Mouse (Mus musculus) forebrain, embryonic 10.5 days (tissue): ENCODE results near the gene Abtb2. TPM values are rescaled to one million over a fixed set of nuclear protein-coding genes. Genes with fewer than 3 reads are reported as not detected.
A peak's percentile ranks its signal among the peaks of the same experiment; 100 is the strongest.
"Not testable (repeated sequence)": the region's sequence is repeated elsewhere in the genome, so short reads cannot be mapped to it uniquely, and the experiment has no call there.

Experiments
- DNase-seq: peaks from one replicate; pipeline ENCODE4 v3.0.0-alpha.2; 2017; ENCODE audit warnings: low spot score; ENCODE audit errors: extremely low spot score
- H3K27ac ChIP-seq: fragments of 300-500 bp; sonication (generic); 2 replicates; pipeline ENCODE4 v1.5.1; 2016; ENCODE audit warnings: mild to moderate bottlenecking
- H3K27me3 ChIP-seq: fragments of 300-500 bp; sonication (generic); 2 replicates; pipeline ENCODE4 v1.6.1; 2016; ENCODE audit warnings: mild to moderate bottlenecking; ENCODE audit not compliant: poor library complexity, severe bottlenecking
- H3K36me3 ChIP-seq: fragments of 300-500 bp; sonication (generic); replicated peaks from 2 replicates; pipeline ENCODE4 v1.6.1; 2016; ENCODE audit warnings: mild to moderate bottlenecking, moderate library complexity
- H3K4me1 ChIP-seq: fragments of 300-500 bp; sonication (generic); 2 replicates; pipeline ENCODE4 v1.6.1; 2016
- H3K4me3 ChIP-seq: fragments of 300-500 bp; sonication (generic); 2 replicates; pipeline ENCODE4 v1.5.1; 2016; ENCODE audit warnings: mild to moderate bottlenecking, moderate library complexity
- H3K9me3 ChIP-seq: fragments of 300-500 bp; sonication (generic); 2 replicates; pipeline ENCODE4 v1.6.1; 2016; ENCODE audit warnings: mild to moderate bottlenecking, moderate library complexity
- WGBS: fragments of 180-500 bp; shearing (Covaris S2); methylation state at CpG from one replicate; pipeline ENCODE4 v1.1.7; 2016; 5-methylcytosine and 5-hydroxymethylcytosine counted together
- polyA plus RNA-seq: library from polyadenylated mRNA; unstranded; fragments of >200 nt; fragmentation: Nextera tagmentation; extraction: Ambion mirVana; gene quantifications from 2 replicates; pipeline ENCODE4 v1.2.1, GENCODE M21; 2016

Gene Abtb2
- 11.5 and 12.9 TPM in 2 replicates for polyA plus RNA-seq

DNA sequence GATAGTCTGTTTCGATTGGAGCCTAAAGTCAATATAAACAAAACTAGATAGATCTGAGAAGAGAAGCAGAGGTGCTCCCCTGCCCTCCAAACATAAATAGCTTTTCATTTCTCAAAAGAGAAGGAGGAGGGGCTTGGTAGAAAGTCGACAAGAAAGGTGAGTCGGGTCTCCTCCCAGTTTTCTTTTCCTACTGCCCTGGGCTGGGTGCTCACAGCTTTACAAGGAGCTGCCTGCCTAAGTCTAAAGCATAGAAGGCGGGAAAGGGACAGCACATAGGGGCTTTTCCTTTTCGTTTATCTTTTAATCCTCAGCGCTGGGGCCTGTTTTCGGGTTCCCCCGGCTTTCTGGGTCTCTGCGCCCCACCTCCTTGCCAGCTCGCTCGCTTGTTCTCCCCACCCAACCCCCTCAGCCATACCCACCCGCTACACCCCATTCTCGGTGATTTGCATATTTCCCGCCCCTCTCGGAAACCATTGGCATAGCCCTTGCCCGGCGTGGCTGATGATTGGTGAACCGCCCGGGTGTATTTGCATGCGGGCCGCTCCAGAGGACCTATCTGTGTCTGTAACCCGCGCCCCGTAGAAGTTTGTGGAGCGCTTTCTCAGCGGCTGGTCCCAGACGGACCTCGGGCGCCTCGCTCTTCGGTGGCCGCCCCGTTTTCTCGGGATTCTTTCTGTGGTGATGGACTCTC is at the start of gene Abtb2:
Gene Abtb2 (plus strand): TSS at position 579 of the 691 bp plus-strand sequence.
- DNase-seq = peak; percentile 95
- peak within 1 kb of the TSS; percentile 86 for H3K27ac ChIP-seq
- WGBS = under 1% methylated on average over 34 of the region's 34 CpGs
- no peaks in the 10 kb centered on the region for H3K36me3 ChIP-seq
- peak within 1 kb of the TSS; percentile 75 for H3K4me3 ChIP-seq
- H3K9me3 ChIP-seq = no peaks in the 10 kb centered on the region
- peaks cover 62% of the 10 kb centered on the region for H3K27me3 ChIP-seq
- H3K4me1 ChIP-seq = peaks cover 59% of the 10 kb centered on the region

- 80% methylated on average over 1 of the region's 1 CpGs for WGBS
Measured at GRCm38 (mm10) chr2:103516472-103516871, 49.6 kb upstream of the Abtb2 start.

DNA sequence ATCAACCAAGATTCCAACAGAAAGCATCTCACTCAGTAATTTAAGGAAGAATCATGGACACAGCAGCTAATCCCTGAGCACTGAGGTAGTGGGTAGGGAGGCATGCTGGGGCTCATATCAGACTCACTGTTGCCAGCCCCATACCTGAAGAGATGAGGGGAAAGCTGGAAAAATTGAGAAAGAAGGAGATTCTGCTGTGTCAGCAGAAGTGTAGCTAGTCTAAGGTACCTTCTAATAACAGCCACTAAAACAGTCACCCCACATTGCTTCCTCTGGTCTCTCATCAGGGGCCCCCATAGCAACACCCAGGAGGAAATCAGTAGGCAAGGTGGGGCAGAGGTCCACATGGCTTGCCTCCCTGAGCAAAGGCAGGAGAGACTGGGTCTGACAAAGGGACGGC is 40.5 kb upstream of the Abtb2 start:
- H3K27ac ChIP-seq = no peak overlapping the region
- H3K9me3 ChIP-seq = no peaks in the 10 kb centered on the region
- no peak overlapping the region for H3K4me3 ChIP-seq
- no peaks in the 10 kb centered on the region for H3K4me1 ChIP-seq
- H3K27me3 ChIP-seq = no peaks in the 10 kb centered on the region
- no peak for DNase-seq
- WGBS = 92% methylated on average over 1 of the region's 1 CpGs
- no peaks in the 10 kb centered on the region for H3K36me3 ChIP-seq

More at GRCm38 (mm10) chr2:103516472-103516871, 49.6 kb upstream of the Abtb2 start:
- no peak for DNase-seq
- Histone ChIP-seq H3K9me3 (no peaks in the 10 kb centered on the region), H3K27ac (no peak overlapping the region), H3K27me3 (no peaks in the 10 kb centered on the region), H3K4me1 (no peaks in the 10 kb centered on the region), H3K4me3 (no peak overlapping the region), H3K36me3 (no peaks in the 10 kb centered on the region)

DNA sequence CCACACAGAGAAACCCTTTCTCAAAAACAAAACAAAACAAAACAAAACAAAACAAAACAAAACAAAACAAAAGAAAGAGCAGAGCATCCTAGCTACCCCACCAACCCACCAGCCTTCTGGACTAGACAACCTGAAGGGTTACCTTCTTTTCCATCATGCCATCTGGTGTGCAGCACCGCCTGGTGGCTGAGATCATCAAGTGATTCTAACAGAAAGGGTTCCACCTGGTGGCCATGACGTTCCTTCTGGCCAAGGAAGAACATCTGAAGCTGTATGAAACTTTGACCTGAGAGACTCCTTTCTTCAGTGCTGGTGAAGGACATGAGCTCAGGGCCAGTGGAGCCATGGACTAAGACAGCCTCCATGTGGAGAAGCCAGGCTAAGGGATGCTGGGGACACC is 19.0 kb upstream of the Abtb2 start:
- H3K4me3 ChIP-seq = no peak overlapping the region
- DNase-seq = peak; percentile 37
- no peaks in the 10 kb centered on the region for H3K9me3 ChIP-seq
- WGBS = 12% methylated on average over 2 of the region's 2 CpGs
- H3K27ac ChIP-seq = no peak overlapping the region
- no peaks in the 10 kb centered on the region for H3K36me3 ChIP-seq
- H3K27me3 ChIP-seq = no peaks in the 10 kb centered on the region
- H3K4me1 ChIP-seq = no peaks in the 10 kb centered on the region

DNA sequence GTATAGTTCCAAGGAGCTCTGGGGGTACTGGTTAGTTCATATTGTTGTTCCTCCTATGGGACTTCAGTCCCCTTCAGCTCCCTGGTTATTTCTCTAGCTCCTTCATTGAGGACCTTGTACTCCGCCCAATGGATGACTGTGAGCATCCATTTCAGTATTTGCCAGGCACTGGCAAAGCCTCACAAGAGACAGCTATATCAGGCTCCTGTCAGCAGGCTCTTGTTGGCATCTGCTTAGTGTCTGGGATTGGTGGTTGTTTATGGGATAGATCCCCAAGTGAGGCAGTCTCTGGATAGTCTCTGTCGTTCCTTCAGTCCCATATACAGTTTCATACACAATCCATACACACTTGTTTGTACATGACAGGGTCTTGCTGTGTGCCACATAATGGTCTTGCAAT is 15.8 kb upstream of the Abtb2 start:
- not testable (repeated sequence) for H3K27me3 ChIP-seq, H3K9me3 ChIP-seq, H3K4me3 ChIP-seq, H3K4me1 ChIP-seq, H3K27ac ChIP-seq, H3K36me3 ChIP-seq, DNase-seq
- 84% methylated on average over 2 of the region's 2 CpGs for WGBS

DNA sequence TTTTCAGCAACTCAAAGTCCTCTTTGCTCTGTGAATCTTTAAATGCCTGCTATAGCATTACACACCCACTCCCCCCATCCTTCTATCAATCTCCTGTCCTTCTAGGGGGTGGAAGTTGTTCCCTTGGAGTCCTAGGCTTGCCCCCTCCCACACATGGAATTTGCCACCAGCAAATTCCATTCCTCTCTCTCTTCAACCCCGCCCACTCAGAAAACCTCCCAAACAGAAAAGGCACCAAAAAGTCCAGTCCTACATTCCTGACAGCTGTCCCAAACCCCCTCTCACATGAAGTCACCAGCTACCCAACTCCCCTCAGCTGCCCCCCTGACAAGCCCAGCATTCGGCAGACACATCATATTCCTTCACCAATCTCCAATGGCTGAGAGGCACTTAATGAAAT is 12.1 kb upstream of the Abtb2 start:
- no peaks in the 10 kb centered on the region for H3K27me3 ChIP-seq
- no peak overlapping the region for H3K27ac ChIP-seq
- WGBS = 68% methylated on average over 2 of the region's 2 CpGs
- H3K36me3 ChIP-seq = no peaks in the 10 kb centered on the region
- no peak for DNase-seq
- H3K9me3 ChIP-seq = no peaks in the 10 kb centered on the region
- no peak overlapping the region for H3K4me3 ChIP-seq
- H3K4me1 ChIP-seq = no peaks in the 10 kb centered on the region

GRCm38 (mm10) chr2:103556125-103556877 is 9.8 kb upstream of the Abtb2 start:
- no peak for DNase-seq
- H3K36me3 ChIP-seq = no peaks in the 10 kb centered on the region
- H3K27ac ChIP-seq = no peak overlapping the region
- no peaks in the 10 kb centered on the region for H3K4me1 ChIP-seq
- no peaks in the 10 kb centered on the region for H3K27me3 ChIP-seq
- WGBS = 67% methylated on average over 10 of the region's 10 CpGs
- no peak overlapping the region for H3K4me3 ChIP-seq
- no peaks in the 10 kb centered on the region for H3K9me3 ChIP-seq

DNA sequence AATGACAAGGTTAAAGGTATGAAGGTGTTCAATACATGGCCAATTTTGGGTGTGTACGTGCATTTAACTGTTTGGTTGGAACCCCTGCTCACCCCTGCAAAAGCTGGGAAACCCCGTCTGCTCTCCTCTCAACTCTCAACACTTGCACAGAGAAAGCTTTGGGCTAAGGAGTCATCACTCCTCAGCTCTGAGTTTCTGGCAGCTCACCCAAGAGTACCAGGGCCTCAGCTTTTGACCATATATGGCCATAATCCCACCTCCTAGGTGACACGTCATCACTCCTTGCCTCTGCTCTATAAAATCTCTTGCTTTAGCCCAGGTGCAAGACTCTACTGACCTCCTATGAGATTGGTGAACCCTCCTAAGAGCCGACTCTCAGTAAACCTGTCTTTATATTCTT is 5.2 kb upstream of the Abtb2 start:
- Histone ChIP-seq H3K27me3 (peaks cover 27% of the 10 kb centered on the region), H3K27ac (no peak overlapping the region), H3K9me3 (no peaks in the 10 kb centered on the region), H3K4me1 (peaks cover 12% of the 10 kb centered on the region), H3K36me3 (no peaks in the 10 kb centered on the region), H3K4me3 (no peak overlapping the region)
- 81% methylated on average over 4 of the region's 4 CpGs for WGBS
- DNase-seq = no peak

DNA sequence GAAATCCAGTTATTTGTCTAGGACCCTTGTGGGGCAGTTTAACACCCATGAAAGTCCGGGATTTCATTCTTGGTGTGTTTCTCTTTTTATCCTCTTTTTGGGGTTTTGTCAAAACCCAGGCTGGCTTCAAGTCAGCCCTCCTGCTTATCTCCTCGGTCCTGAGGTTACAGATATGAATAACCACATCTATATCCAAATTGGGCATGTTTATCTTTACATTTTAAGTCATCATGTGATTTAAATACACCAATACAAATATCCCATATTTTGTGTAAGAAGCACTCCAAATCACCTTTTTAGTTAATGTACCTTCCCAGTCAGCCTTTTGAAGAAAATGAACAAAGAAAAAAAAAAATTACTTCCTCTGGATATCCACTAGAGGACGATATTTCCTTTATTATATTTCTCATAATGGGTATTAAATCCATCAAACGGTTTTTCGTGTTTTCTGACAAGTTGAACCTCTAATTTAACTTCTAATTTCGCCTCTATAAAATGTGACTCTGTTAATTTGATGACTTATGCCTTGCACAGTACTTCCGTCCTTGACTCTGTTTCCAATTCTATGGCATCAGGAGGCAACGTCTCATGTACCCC is 1.6 kb upstream of the Abtb2 start:
- DNase-seq = no peak
- Histone ChIP-seq H3K36me3 (no peaks in the 10 kb centered on the region), H3K9me3 (no peaks in the 10 kb centered on the region), H3K4me1 (peaks cover 47% of the 10 kb centered on the region), H3K27ac (peak overlapping the region; percentile 86), H3K27me3 (peaks cover 52% of the 10 kb centered on the region), H3K4me3 (peak overlapping the region; percentile 75)
- WGBS = 20% methylated on average over 8 of the region's 8 CpGs

- DNase-seq = peak; percentile 56
- Histone ChIP-seq H3K4me3 (peak overlapping the region; percentile 75), H3K36me3 (no peaks in the 10 kb centered on the region), H3K9me3 (no peaks in the 10 kb centered on the region), H3K27me3 (peaks cover 58% of the 10 kb centered on the region), H3K4me1 (peaks cover 54% of the 10 kb centered on the region), H3K27ac (peak overlapping the region; percentile 86)
- under 1% methylated on average over 22 of the region's 22 CpGs for WGBS
Measured at GRCm38 (mm10) chr2:103565171-103565591, 929 bp upstream of the Abtb2 start.

DNA sequence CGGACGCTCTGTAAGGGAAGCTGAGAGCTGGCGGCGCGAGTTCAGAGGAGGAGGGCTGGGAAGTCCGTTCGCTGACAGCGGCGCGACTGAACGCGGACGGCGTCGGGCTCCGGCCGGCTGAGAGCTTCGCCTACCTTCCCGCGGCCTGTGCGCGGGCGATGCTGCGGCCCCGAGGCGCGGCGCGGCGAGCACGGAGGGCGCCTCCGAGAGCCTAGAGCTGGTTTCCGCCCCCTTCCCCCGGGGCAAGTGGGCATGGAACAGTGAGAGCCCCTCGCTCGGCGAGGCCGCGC is 258 bp downstream of the Abtb2 start:
- peaks cover 64% of the 10 kb centered on the region for H3K4me1 ChIP-seq
- H3K4me3 ChIP-seq = peak overlapping the region; percentile 75
- H3K9me3 ChIP-seq = no peaks in the 10 kb centered on the region
- WGBS = under 1% methylated on average over 40 of the region's 40 CpGs
- no peak for DNase-seq
- peaks cover 62% of the 10 kb centered on the region for H3K27me3 ChIP-seq
- peak overlapping the region; percentile 86 for H3K27ac ChIP-seq
- no peaks in the 10 kb centered on the region for H3K36me3 ChIP-seq

- Histone ChIP-seq H3K27me3 (peaks cover 62% of the 10 kb centered on the region), H3K4me1 (peaks cover 68% of the 10 kb centered on the region), H3K36me3 (no peaks in the 10 kb centered on the region), H3K27ac (peak overlapping the region; percentile 86), H3K9me3 (no peaks in the 10 kb centered on the region), H3K4me3 (peak overlapping the region; percentile 75)
- under 1% methylated on average over 79 of the region's 79 CpGs for WGBS
- DNase-seq = peak; percentile 76
Measured at GRCm38 (mm10) chr2:103566713-103567521, 807 bp downstream of the Abtb2 start.
